Comparison of ENCODE assay signal across 9 mouse cellular contexts in the genomic region with DNA sequence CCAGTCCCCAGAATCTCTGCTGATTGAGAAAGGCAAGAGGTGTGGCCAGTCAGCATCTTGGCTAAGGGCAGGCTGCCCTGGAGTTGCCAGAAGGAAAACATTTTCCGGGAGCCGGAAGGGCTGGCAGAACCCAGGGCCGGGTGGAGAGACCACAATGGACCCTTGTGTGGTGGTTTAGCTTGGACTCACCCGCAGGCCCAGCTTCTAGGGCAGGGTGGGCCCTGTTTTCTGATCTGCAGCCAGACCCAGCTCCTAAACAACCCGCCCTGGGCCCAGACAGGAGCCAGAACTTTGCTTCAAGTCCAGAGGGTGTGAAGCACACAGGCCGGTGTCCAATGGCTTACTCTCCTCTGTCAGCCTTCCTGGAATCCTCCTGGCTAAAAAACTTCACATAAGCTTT. TPM values are rescaled to one million over a fixed set of nuclear protein-coding genes. Genes with fewer than 3 reads are reported as not detected.
DNase-seq lines count a peak whose midpoint lies in the region; ATAC-seq and TF ChIP-seq lines count a peak whose summit lies in the region.
"Had no signal": no experiment of that assay in that cellular context is flagged by ENCODE, and none has a peak within 500 bp of the region (broad histone marks: within the 10 kb centered on the region; RNA-seq: fewer than 3 reads in every experiment).

No protein-coding gene starts in this region.

- 69% methylated on average over 6 of the region's 6 CpGs for WGBS in embryonic facial prominence, embryonic 15.5 days
- WGBS in stomach, postnatal 0 days = 77% methylated on average over 6 of the region's 6 CpGs

- H3K4me1 ChIP-seq in embryonic facial prominence, embryonic 15.5 days = peaks cover 7% of the 10 kb centered on the region; the same call in 1 of the 2 replicates
- 0 out of 2 replicates have a peak, but pooled peaks cover 4% of the 10 kb centered on the region for H3K4me1 ChIP-seq in stomach, postnatal 0 days (replicated peaks; ENCODE audit: control insufficient read depth, insufficient read depth)

- peak; percentile 39 for DNase-seq in lung, postnatal 10 days
- no peak for DNase-seq in lung, postnatal 25 days (ENCODE audit: low spot score)
- peak; percentile 22 for DNase-seq in heart, postnatal 4 days
- DNase-seq in right cerebral cortex, postnatal 10 days (ENCODE audit: low spot score in 2 of 2) = peak; percentile 80 to 86
- no peak for DNase-seq in spleen, adult 12 weeks (ENCODE audit: low spot score)
- no peak for DNase-seq in stomach, postnatal 0 days (ENCODE audit: low spot score)
- no peak for DNase-seq in ovary, postnatal 10 days (ENCODE audit: low spot score)

- ATAC-seq in embryonic facial prominence, embryonic 15.5 days (ENCODE audit: insufficient number of reproducible peaks, low FRiP score, low TSS enrichment, low read depth) = peak; percentile 73; the same call in 1 of the 2 replicates
- ATAC-seq in stomach, postnatal 0 days (ENCODE audit: low FRiP score, low TSS enrichment) = no peak

- TF ChIP-seq CTCF in stomach, postnatal 0 days (IDR thresholded peaks at IDR 0.05; ENCODE audit: low read depth) = no peak

- no peak overlapping the region for H3K4me3 ChIP-seq in embryonic facial prominence, embryonic 15.5 days (replicated peaks)
- no peak overlapping the region for H3K4me3 ChIP-seq in stomach, postnatal 0 days (ENCODE audit: low read depth, low read length)

- 0 out of 2 replicates have a peak overlapping the region, but pooled peaks have one; percentile 13 for H3K27ac ChIP-seq in embryonic facial prominence, embryonic 15.5 days (replicated peaks)
- no peak overlapping the region; the same call in 1 of the 2 replicates for H3K27ac ChIP-seq in stomach, postnatal 0 days (replicated peaks)
- H3K27ac ChIP-seq: liver, embryonic 14.5 days had no signal

- no peaks in the 10 kb centered on the region for H3K9me3 ChIP-seq in embryonic facial prominence, embryonic 15.5 days (replicated peaks)
- no peaks in the 10 kb centered on the region for H3K9me3 ChIP-seq in stomach, postnatal 0 days (ENCODE audit: control insufficient read depth, low read length)

- no peak for TF ChIP-seq EP300 in stomach, postnatal 0 days (optimal IDR thresholded peaks at IDR 0.05)

- H3K36me3 ChIP-seq in embryonic facial prominence, embryonic 15.5 days = no peaks in the 10 kb centered on the region
- no peaks in the 10 kb centered on the region for H3K36me3 ChIP-seq in stomach, postnatal 0 days (ENCODE audit: control insufficient read depth, insufficient read depth, low read length)

- H3K27me3 ChIP-seq in embryonic facial prominence, embryonic 15.5 days = no peaks in the 10 kb centered on the region
- H3K27me3 ChIP-seq in stomach, postnatal 0 days (ENCODE audit: control insufficient read depth, insufficient read depth, low read length) = no peaks in the 10 kb centered on the region

- H3K9ac ChIP-seq in embryonic facial prominence, embryonic 15.5 days = no peak overlapping the region
- no peak overlapping the region for H3K9ac ChIP-seq in stomach, postnatal 0 days (ENCODE audit: low read length)
- H3K9ac ChIP-seq: liver, embryonic 14.5 days had no signal

- H3K4me2 ChIP-seq in embryonic facial prominence, embryonic 15.5 days (replicated peaks) = no peak overlapping the region
- no peak overlapping the region for H3K4me2 ChIP-seq in stomach, postnatal 0 days (replicated peaks; ENCODE audit: low read depth)

RNA-seq across cellular contexts. Expression of a gene that starts 30.4 kb away (rescaled TPM):
- 19.6 and 21.9 TPM in 2 replicates for polyA plus RNA-seq in embryonic facial prominence, embryonic 15.5 days (2015; fragmentation: Nextera tagmentation; extraction: Ambion mirVana)
- total RNA-seq in heart, postnatal 4 days (2021) = 10 to 100 TPM; 20.4 to 22.1 TPM
- polyA plus RNA-seq in stomach, postnatal 0 days (2015; fragmentation: Nextera tagmentation; extraction: Ambion mirVana) = 6.4 and 6.9 TPM in 2 replicates

RNA-seq across cellular contexts. Expression of a gene that starts 49.6 kb away (rescaled TPM):
- polyA plus RNA-seq in embryonic facial prominence, embryonic 15.5 days (2015; fragmentation: Nextera tagmentation; extraction: Ambion mirVana) = 2.5 and 3.6 TPM in 2 replicates
- 10 to 100 TPM; 10.6 to 12.2 TPM for total RNA-seq in heart, postnatal 4 days (2021)
- polyA plus RNA-seq in stomach, postnatal 0 days (2015; fragmentation: Nextera tagmentation; extraction: Ambion mirVana) = 5.7 and 5.8 TPM in 2 replicates

Comparison
In these comparisons a context has a peak if more than half of its experiments do, and no peak if none do; other contexts are left out.
1. DNase-seq: peak in lung, postnatal 10 days (single experiment), heart, postnatal 4 days (single experiment) and right cerebral cortex, postnatal 10 days (2 of 2); none in lung, postnatal 25 days (single experiment), spleen, adult 12 weeks (single experiment), stomach, postnatal 0 days (single experiment) and ovary, postnatal 10 days (single experiment).